Mouse (Mus musculus) stomach, embryonic 15.5 days (tissue): Measurements from ENCODE around the gene Cep57. TPM values are rescaled to one million over a fixed set of nuclear protein-coding genes. Genes with fewer than 3 reads are reported as not detected.
"Not testable (repeated sequence)": the region's sequence is repeated elsewhere in the genome, so short reads cannot be mapped to it uniquely, and the experiment has no call there.

Experiments used
- ATAC-seq: fragments of 200-750 bp; cut with Nextera tagmentation; 2 replicates; pipeline ENCODE4 v1.8.0; 2017; ENCODE audit warnings: low read depth, moderate number of reproducible peaks, moderate TSS enrichment; ENCODE audit not compliant: insufficient read depth, low FRiP score
- H3K27ac ChIP-seq: fragments of 300-500 bp; sonication (generic); 2 replicates; pipeline ENCODE4 v1.5.1; 2015; ENCODE audit warnings: mild to moderate bottlenecking, inconsistent platforms
- H3K27me3 ChIP-seq: fragments of 300-500 bp; sonication (generic); replicated peaks from 2 replicates; pipeline ENCODE4 v1.6.1; 2015; ENCODE audit warnings: inconsistent platforms
- H3K36me3 ChIP-seq: fragments of 300-500 bp; sonication (generic); 2 replicates; pipeline ENCODE4 v1.6.1; 2015; ENCODE audit warnings: inconsistent platforms
- H3K4me1 ChIP-seq: fragments of 300-500 bp; sonication (generic); 2 replicates; pipeline ENCODE4 v1.6.1; 2015; ENCODE audit warnings: inconsistent platforms
- H3K4me2 ChIP-seq: fragments of 300-500 bp; sonication (generic); 2 replicates; pipeline ENCODE4 v1.6.1; 2015; ENCODE audit warnings: mild to moderate bottlenecking, inconsistent platforms
- H3K4me3 ChIP-seq: fragments of 300-500 bp; sonication (generic); replicated peaks from 2 replicates; pipeline ENCODE4 v1.5.1; 2015; ENCODE audit warnings: inconsistent platforms
- H3K9ac ChIP-seq: fragments of 300-500 bp; sonication (generic); 2 replicates; pipeline ENCODE4 v1.6.1; 2015; ENCODE audit warnings: inconsistent platforms
- H3K9me3 ChIP-seq: fragments of 300-500 bp; sonication (generic); 2 replicates; pipeline ENCODE4 v1.6.1; 2016; ENCODE audit warnings: inconsistent platforms
- WGBS: fragments of 180-500 bp; shearing (Covaris S2); methylation state at CpG from one replicate; pipeline ENCODE4 v1.1.7; 2015; 5-methylcytosine and 5-hydroxymethylcytosine counted together
- polyA plus RNA-seq: library from polyadenylated mRNA; unstranded; fragments of >200 nt; fragmentation: Nextera tagmentation; extraction: Ambion mirVana; gene quantifications from 2 replicates; pipeline ENCODE4 v1.2.1, GENCODE M21; 2015

Gene Cep57
- polyA plus RNA-seq, 1 experiment from 2014 or later, result 46.4 TPM

DNA sequence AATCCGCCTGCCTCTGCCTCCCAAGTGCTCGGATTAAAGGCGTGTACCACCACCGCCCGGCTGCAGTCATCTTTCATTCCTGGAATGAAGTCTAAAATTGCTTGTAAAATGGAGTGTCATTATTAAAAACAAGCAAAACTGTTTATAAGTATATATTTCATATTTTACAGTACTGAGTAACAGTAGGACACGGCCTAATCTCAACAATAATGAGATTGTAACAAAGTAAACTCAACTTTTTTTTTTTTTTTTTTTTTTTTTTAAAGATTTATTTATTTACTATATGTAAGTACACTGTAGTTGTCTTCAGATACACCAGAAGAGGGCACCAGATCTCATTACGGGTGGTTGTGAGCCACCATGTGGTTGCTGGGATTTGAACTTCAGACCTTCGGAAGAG, 36.0 kb downstream of the Cep57 start:
- H3K36me3 ChIP-seq, result peaks cover 11% of the 10 kb centered on the region; the same call in 1 of the 2 replicates
- not testable (repeated sequence) for H3K9me3 ChIP-seq, H3K27me3 ChIP-seq, H3K4me2 ChIP-seq, H3K9ac ChIP-seq, ATAC-seq, H3K27ac ChIP-seq, H3K4me3 ChIP-seq, H3K4me1 ChIP-seq
- WGBS, result 93% methylated on average over 8 of the region's 8 CpGs

DNA sequence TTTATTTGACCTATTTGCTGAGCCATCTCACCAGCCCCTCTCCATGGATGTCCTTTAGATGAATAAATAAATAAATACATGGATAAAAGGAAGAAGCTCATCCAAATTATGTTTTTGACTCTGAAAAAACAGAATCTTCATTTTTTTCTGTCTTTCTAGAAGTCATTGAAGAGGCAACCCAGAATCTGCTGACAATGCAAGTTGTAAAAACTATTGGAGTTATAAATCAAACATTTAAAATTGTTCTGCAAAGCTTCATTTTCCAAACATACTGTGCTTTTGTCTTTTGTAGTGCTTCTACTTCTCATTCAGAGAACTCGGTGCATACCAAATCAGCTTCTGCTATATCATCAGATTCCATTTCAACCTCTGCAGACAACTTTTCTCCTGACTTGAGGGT, 44.9 kb downstream of the Cep57 start:
- H3K27ac ChIP-seq, result no peak overlapping the region
- WGBS, result 84% methylated on average over 1 of the region's 1 CpGs
- no peak overlapping the region for H3K4me2 ChIP-seq
- H3K36me3 ChIP-seq, result 0 out of 2 replicates have a peak, but pooled peaks cover 5% of the 10 kb centered on the region
- H3K9ac ChIP-seq, result no peak overlapping the region
- H3K9me3 ChIP-seq, result no peaks in the 10 kb centered on the region
- H3K4me3 ChIP-seq, result no peak overlapping the region
- H3K4me1 ChIP-seq, result no peaks in the 10 kb centered on the region
- no peaks in the 10 kb centered on the region for H3K27me3 ChIP-seq
- ATAC-seq, result no peak

- no peaks in the 10 kb centered on the region for H3K36me3 ChIP-seq
- H3K27me3 ChIP-seq, result no peaks in the 10 kb centered on the region
- no peaks in the 10 kb centered on the region for H3K9me3 ChIP-seq
- H3K27ac ChIP-seq, result no peak overlapping the region
- no peak overlapping the region for H3K4me3 ChIP-seq
- 94% methylated on average over 1 of the region's 1 CpGs for WGBS
- H3K4me2 ChIP-seq, result no peak overlapping the region
- no peaks in the 10 kb centered on the region for H3K4me1 ChIP-seq
- H3K9ac ChIP-seq, result no peak overlapping the region
- ATAC-seq, result no peak
Measured at GRCm38 (mm10) chr9:13774732-13775131, 52.2 kb downstream of the Cep57 start.

DNA sequence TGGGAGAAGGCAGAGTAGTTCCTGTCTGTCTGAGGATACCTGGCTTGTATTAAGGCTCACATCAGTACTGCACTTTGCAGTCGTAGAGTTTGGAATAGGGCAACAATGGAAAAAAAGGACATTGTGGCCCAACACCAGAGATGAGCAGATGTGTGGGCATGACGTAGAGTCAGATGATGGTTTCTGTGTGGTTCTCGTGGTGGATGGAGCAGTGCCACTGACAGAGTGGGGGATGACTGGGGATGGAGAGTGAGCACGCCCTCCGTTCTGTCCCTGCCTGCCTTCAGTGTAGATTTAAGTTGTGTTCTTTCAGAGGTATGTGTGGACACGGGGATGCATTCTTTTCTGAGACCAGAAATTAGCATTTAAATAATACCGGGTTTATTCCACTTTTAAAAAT, 60.3 kb downstream of the Cep57 start:
- Histone ChIP-seq H3K9me3 (no peaks in the 10 kb centered on the region), H3K9ac (no peak overlapping the region), H3K27ac (no peak overlapping the region), H3K36me3 (no peaks in the 10 kb centered on the region), H3K27me3 (no peaks in the 10 kb centered on the region), H3K4me3 (no peak overlapping the region), H3K4me2 (no peak overlapping the region), H3K4me1 (no peaks in the 10 kb centered on the region)
- 87% methylated on average over 7 of the region's 7 CpGs for WGBS
- no peak for ATAC-seq

DNA sequence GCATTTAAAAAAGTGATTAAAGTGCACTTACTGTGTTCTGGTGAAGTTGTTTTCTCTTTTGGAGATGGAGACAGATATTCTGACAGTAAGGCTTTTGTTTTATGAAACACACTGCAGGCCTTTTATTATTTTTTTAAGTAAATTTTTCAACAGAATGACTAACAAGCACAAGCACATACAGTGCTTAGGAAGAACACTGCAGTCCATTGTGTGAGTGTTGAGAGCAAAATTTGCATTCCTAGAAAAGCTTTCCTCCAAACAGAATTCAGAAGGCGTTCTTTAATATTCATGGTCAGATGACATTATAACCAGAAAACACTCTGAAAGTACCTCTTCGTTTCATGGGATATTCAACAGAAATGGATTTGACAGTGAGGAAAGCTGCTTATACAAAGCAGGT, 61.3 kb downstream of the Cep57 start:
- H3K9me3 ChIP-seq, result no peaks in the 10 kb centered on the region
- no peak overlapping the region for H3K9ac ChIP-seq
- H3K4me1 ChIP-seq, result no peaks in the 10 kb centered on the region
- no peaks in the 10 kb centered on the region for H3K36me3 ChIP-seq
- WGBS, result 46% methylated on average over 2 of the region's 2 CpGs
- H3K27me3 ChIP-seq, result no peaks in the 10 kb centered on the region
- no peak overlapping the region for H3K4me2 ChIP-seq
- H3K4me3 ChIP-seq, result no peak overlapping the region
- no peak for ATAC-seq
- no peak overlapping the region for H3K27ac ChIP-seq

- Histone ChIP-seq H3K36me3 (no peaks in the 10 kb centered on the region; the same call in 1 of the 2 replicates), H3K4me3 (no peak overlapping the region), H3K4me2 (no peak overlapping the region), H3K4me1 (no peaks in the 10 kb centered on the region), H3K27ac (no peak overlapping the region), H3K27me3 (no peaks in the 10 kb centered on the region), H3K9me3 (no peaks in the 10 kb centered on the region), H3K9ac (no peak overlapping the region)
- no peak for ATAC-seq
- 93% methylated on average over 3 of the region's 3 CpGs for WGBS
Measured at GRCm38 (mm10) chr9:13760430-13760829, 66.5 kb downstream of the Cep57 start.

Other genes with a start within 250 kb of the Cep57 start
- 67.3 and 73.1 TPM in 2 replicates for gene Mtmr2, start 78.7 kb downstream of the Cep57 start, polyA plus RNA-seq
- gene Fam76b, start 609 bp upstream of the Cep57 start, polyA plus RNA-seq, result 22.2 and 23.7 TPM in 2 replicates